Mouse (Mus musculus): Measurements from ENCODE around the gene Uso1.

The Uso1 gene

GRCm38 (mm10) chr5:92196895-92197811 is 59.4 kb downstream of the Uso1 start:
- DNase-seq (ENCODE audit: low read depth, low spot score): no peak

DNA sequence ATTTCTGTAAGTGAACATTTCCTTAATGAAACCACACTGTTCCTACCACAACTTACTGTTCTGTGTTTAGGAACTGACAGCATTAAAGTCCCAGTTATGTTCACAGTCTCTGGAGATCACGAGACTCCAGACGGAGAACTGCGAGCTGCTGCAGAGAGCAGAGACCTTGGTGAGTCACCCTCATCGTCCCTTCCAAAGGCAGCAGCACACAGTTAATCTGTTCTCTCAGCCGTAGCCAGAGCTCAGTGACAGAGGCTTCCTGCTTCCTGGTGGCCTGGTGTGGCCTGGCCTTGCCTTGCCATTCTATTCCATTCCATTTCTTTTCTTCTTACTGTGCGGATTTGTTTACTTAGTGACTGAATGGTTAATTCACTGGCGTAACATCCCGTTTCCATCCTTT is 60.5 kb downstream of the Uso1 start:
- no peak for DNase-seq (ENCODE audit: low read depth, low spot score)

GRCm38 (mm10) chr5:92204162-92205036 is 66.7 kb downstream of the Uso1 start:
- DNase-seq (ENCODE audit: low read depth, low spot score): no peak

DNA sequence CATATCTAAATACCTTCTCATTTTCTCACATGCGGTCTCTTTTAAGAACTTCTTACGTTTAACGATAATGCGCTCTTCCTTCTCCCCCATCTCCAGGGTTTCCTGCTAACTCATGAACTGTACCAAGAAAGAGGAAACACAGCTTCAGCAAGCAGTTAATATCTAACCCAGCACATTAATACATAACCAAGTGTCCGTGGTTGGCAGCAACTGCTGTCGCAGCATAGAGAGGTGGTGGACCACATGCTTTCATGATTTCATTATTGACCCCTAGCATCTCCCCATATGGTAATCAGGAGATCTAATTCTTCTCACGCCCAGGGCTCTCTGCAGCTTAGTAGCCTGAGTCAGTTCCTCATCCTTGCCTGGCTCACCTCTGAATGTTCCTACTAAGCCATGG is 67.4 kb downstream of the Uso1 start:
- no peak for DNase-seq (ENCODE audit: low read depth, low spot score)

- no peak for DNase-seq (ENCODE audit: low read depth, low spot score)
Measured at GRCm38 (mm10) chr5:92205706-92206105, 68.0 kb downstream of the Uso1 start.

- no peak for DNase-seq (ENCODE audit: low read depth, low spot score)
Measured at GRCm38 (mm10) chr5:92206121-92206520, 68.4 kb downstream of the Uso1 start.

- no peak for DNase-seq (ENCODE audit: low read depth, low spot score)
Measured at GRCm38 (mm10) chr5:92210205-92210604, 72.5 kb downstream of the Uso1 start.

GRCm38 (mm10) chr5:92212231-92212630 is 74.5 kb downstream of the Uso1 start:
- DNase-seq (ENCODE audit: low read depth, low spot score): no peak

DNA sequence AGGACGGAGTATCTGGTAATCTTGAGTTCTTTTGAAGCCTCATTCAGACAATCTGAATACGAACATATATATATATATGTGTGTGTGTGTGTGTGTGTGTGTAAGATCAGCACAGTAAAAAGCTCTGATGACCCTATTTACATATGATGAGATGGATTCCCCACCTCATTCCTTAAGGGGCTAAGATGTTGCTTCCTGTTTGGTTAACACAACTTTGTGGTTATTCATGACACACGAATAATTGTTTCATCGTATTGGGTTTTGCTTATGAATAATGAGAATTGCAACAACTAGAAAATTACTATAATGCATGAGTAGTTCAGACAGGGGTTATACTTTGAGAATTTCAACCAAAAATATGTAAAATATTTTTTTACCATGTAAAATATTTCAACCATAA is 77.6 kb downstream of the Uso1 start, which contains the start of gene U90926:
Gene U90926 (minus strand): TSS at position 101 of the 400 bp plus-strand sequence.
- DNase-seq (ENCODE audit: low read depth, low spot score): no peak

GRCm38 (mm10) chr5:92218915-92219793 is 81.4 kb downstream of the Uso1 start:
- no peak for DNase-seq (ENCODE audit: low read depth, low spot score)

DNA sequence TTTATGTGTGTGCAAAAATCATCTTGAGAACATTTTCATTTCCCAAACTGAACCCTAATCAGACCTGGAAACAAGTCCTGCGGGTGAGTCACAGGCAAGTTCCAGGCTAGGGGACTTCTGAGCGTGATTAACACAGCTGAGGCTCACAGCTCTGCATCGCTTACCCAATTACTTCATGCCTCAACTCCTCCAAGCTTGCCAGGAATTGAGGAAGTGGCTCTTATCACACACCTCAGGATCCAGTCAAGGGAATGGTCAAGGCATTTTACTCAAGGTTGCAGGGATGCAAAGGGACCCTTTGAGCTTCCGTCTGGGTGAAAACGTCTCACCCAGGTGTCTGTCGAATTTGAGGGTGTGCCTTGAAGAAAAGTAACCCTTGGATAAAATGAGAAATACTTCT is 82.1 kb downstream of the Uso1 start:
- no peak for DNase-seq (ENCODE audit: low read depth, low spot score)

- DNase-seq (ENCODE audit: low read depth, low spot score): no peak
Measured at GRCm38 (mm10) chr5:92220287-92220902, 82.7 kb downstream of the Uso1 start.

DNA sequence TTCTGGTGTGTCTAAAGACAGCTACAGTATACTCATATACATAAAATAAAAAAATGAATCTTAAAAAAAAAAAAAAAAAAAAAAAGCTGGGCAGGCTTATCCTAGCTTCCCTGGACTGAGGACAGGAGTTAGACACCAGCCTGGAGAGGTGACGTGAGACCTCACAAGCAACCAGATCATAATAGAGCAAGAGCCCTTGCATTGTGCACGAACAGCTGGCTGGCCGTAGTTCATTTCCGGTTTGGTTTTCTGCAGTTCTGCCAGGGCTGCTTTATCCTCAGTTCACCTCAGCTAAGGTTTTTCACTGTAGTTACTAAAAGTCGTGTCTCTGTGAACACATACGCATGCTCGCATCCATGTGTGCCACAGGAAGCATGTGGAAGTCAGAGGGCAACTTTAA is 90.0 kb downstream of the Uso1 start:
- DNase-seq (ENCODE audit: low read depth, low spot score): no peak

DNA sequence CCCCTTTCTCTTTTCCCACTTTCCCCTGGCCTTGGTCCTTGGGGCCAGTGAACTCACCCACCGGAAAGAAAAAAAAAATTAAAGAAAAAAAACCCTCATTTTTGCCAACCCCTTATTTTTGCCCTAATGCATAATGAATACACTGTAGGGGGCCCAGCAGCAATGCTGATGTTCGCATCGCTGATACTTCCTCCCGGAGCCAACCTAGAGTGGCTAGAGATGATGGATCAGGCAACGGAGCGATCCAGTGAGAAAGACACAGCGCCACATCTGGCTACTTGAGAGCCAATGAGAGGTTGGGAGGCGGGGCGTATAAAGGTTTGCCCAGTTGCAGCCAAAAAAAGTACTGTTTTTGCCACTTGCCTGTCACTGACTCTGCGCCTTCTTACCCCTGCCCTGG is 91.0 kb downstream of the Uso1 start:
- DNase-seq (ENCODE audit: low read depth, low spot score): no peak

- no peak for DNase-seq (ENCODE audit: low read depth, low spot score)
Measured at GRCm38 (mm10) chr5:92229514-92229913, 91.8 kb downstream of the Uso1 start.

GRCm38 (mm10) chr5:92230306-92230705 is 92.6 kb downstream of the Uso1 start:
- no peak for DNase-seq (ENCODE audit: low read depth, low spot score)

DNA sequence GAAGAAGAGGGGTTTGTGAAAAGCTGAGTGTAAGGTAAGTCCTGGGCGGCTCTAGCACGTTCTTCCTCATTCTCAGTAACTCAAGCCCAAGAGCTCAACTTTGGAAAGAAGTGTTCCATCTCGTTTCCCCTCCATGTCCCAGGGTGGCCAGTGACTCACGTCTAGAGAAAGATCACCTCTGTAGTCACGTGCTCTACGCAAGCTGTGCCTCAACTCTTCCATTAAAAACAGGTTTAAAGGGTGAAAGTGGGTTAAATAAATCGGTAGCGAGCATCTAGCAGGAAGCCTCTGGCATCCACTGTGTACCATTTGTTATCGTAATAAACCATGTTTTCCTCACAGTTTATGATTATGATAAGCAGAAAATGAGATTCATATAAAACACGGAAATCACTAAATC is 94.1 kb downstream of the Uso1 start:
- DNase-seq (ENCODE audit: low read depth, low spot score): no peak

- DNase-seq (ENCODE audit: low read depth, low spot score): no peak
Measured at GRCm38 (mm10) chr5:92233366-92233765, 95.6 kb downstream of the Uso1 start.

DNA sequence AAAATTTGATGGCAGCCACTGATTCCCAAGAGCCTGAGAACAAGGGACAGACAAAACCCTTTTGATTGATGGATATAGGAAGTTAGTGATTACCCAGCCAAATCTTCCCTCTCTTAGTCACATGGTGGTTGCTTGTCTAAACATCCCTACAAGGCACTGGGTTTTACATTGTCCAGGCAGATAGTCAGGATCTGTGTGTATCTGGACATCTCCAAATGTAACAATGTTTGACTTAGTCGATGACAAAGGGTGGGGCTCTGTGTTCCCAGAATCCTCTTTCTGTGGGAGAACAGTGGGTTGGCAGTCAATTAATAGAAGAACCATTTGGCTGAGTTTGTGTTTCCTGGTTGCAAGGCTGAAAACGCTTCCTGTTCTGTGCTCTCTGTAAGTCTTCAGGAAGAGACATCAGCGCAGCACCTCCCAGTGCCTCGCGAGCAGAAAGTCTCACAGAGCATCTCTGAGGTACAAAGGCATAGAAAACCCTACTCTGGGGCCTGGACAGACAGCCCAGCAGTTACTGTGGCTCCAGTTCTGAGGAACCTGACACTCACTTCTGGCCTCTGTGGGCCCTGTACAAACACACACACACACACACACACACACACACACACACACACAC is 97.3 kb downstream of the Uso1 start:
- no peak for DNase-seq (ENCODE audit: low read depth, low spot score)
